Mouse (Mus musculus) CH12.LX (cell line): ENCODE measurements around the gene Nr2e1. TPM values are rescaled to one million over a fixed set of nuclear protein-coding genes. Genes with fewer than 3 reads are reported as not detected.

Experiments used
- DNase-seq: peaks from one replicate; pipeline ENCODE4 v3.0.0-alpha.2; 2013; ENCODE audit errors: extremely low read depth
- H3K27ac ChIP-seq: 2 replicates; pipeline ENCODE4 v1.5.1; 2012; ENCODE audit warnings: low read depth, mild to moderate bottlenecking, control low read depth, moderate library complexity; ENCODE audit not compliant: insufficient read depth
- H3K27me3 ChIP-seq: replicated peaks from 2 replicates; pipeline ENCODE3; 2012; ENCODE audit warnings: inconsistent platforms
- H3K36me3 ChIP-seq, 2 experiments: replicated peaks in 1 of 2; 2 replicates each; pipeline versions ENCODE3 to v1.6.1; 2012; ENCODE audit warnings: inconsistent platforms in 1 of 2, low read length in 1 of 2, mild to moderate bottlenecking in 1 of 2, mixed read lengths in 1 of 2, moderate library complexity in 1 of 2; ENCODE audit not compliant: control insufficient read depth in 1 of 2, insufficient read depth in 1 of 2
- H3K4me1 ChIP-seq, 2 experiments: 2 replicates each; pipeline ENCODE4 v1.6.1; 2012; ENCODE audit warnings: inconsistent platforms in 1 of 2, moderate library complexity in 1 of 2; ENCODE audit not compliant: insufficient read depth in 2 of 2, control insufficient read depth in 1 of 2
- H3K4me2 ChIP-seq: 2 replicates; pipeline ENCODE4 v1.6.1; 2012; ENCODE audit warnings: low read depth, mild to moderate bottlenecking, control low read depth; ENCODE audit not compliant: poor library complexity, insufficient read depth, severe bottlenecking
- H3K4me3 ChIP-seq, 3 experiments: fragments of 150-350 bp in 1 of 3; sonication (generic) in 1 of 3; replicated peaks in 1 of 3; 2 replicates each; pipeline versions ENCODE3 to v1.5.1; 2011 to 2012; ENCODE audit warnings: low read depth in 2 of 3, low read length in 2 of 3, mild to moderate bottlenecking in 2 of 3, moderate library complexity in 2 of 3, control low read depth in 1 of 3, improper control_type of control experiment in 1 of 3, inconsistent platforms in 1 of 3, mixed read lengths in 1 of 3; ENCODE audit not compliant: poor library complexity in 1 of 3
- H3K79me2 ChIP-seq: replicated peaks from 2 replicates; pipeline ENCODE4 v1.6.1; 2012; ENCODE audit warnings: mild to moderate bottlenecking, moderate library complexity; ENCODE audit not compliant: control insufficient read depth, poor library complexity, insufficient read depth, severe bottlenecking; ENCODE audit errors: extremely low read depth
- H3K9ac ChIP-seq: 2 replicates; pipeline ENCODE4 v1.6.1; 2012; ENCODE audit warnings: low read depth, mild to moderate bottlenecking, control low read depth, moderate library complexity; ENCODE audit not compliant: insufficient read depth
- H3K9me3 ChIP-seq: replicated peaks from 2 replicates; pipeline ENCODE3; 2012; ENCODE audit warnings: low read length, inconsistent platforms, mixed read lengths
- BHLHE40 ChIP-seq: IDR thresholded peaks from 2 replicates; pipeline ENCODE4 v1.6.1; 2011; ENCODE audit warnings: mild to moderate bottlenecking, low read depth, low read length, improper control_type of control experiment
- CHD2 ChIP-seq: IDR thresholded peaks from 2 replicates; pipeline ENCODE4 v1.6.1; 2011; ENCODE audit warnings: low read length, improper control_type of control experiment
- CTCF ChIP-seq, 2 experiments: IDR thresholded peaks in 1 of 2; conservative IDR thresholded peaks in 1 of 2; 2 replicates each; pipeline ENCODE4 v1.5.1; 2011 to 2012; ENCODE audit warnings: low read depth in 2 of 2, low read length in 2 of 2, improper control_type of control experiment in 1 of 2, inconsistent platforms in 1 of 2, mild to moderate bottlenecking in 1 of 2, moderate library complexity in 1 of 2
- E2F4 ChIP-seq: IDR thresholded peaks from 2 replicates; pipeline ENCODE4 v1.6.1; 2011; ENCODE audit warnings: low read depth, low read length, improper control_type of control experiment; ENCODE audit not compliant: insufficient replicate concordance
- EP300 ChIP-seq: IDR thresholded peaks from 2 replicates; pipeline ENCODE4 v1.6.1; 2011; ENCODE audit warnings: low read length, improper control_type of control experiment
- GABPA ChIP-seq: IDR thresholded peaks from 2 replicates; pipeline ENCODE4 v1.6.1; 2012; ENCODE audit warnings: low read depth, low read length, improper control_type of control experiment, inconsistent platforms; ENCODE audit not compliant: insufficient replicate concordance
- HCFC1 ChIP-seq: IDR thresholded peaks from 2 replicates; pipeline ENCODE4 v1.6.1; 2012; ENCODE audit warnings: low read depth, mild to moderate bottlenecking, inconsistent platforms, low read length, improper control_type of control experiment
- KAT2A ChIP-seq: IDR thresholded peaks from 2 replicates; pipeline ENCODE4 v1.6.1; 2012; ENCODE audit warnings: low read length, improper control_type of control experiment, inconsistent platforms; ENCODE audit not compliant: insufficient replicate concordance
- MAX ChIP-seq: IDR thresholded peaks from 2 replicates; pipeline ENCODE4 v1.6.1; 2011; ENCODE audit warnings: low read length, improper control_type of control experiment
- MAZ ChIP-seq: IDR thresholded peaks from 2 replicates; pipeline ENCODE4 v1.6.1; 2012; ENCODE audit warnings: low read depth, mild to moderate bottlenecking, inconsistent platforms, low read length, improper control_type of control experiment, moderate library complexity
- PAX5 ChIP-seq: IDR thresholded peaks from 2 replicates; pipeline ENCODE4 v1.6.1; 2012; ENCODE audit warnings: low read length, inconsistent platforms, mixed read lengths
- POLR2A ChIP-seq: IDR thresholded peaks from 2 replicates; pipeline ENCODE4 v1.6.1; 2011; ENCODE audit warnings: low read depth, mild to moderate bottlenecking, improper control_type of control experiment, low read length
- POLR2AphosphoS2 ChIP-seq: IDR thresholded peaks from 2 replicates; pipeline ENCODE4 v1.6.1; 2011; ENCODE audit warnings: low read depth, low read length, improper control_type of control experiment
- SMC3 ChIP-seq: IDR thresholded peaks from 2 replicates; pipeline ENCODE4 v1.6.1; 2011; ENCODE audit warnings: low read depth, low read length, improper control_type of control experiment
- TBP ChIP-seq: conservative IDR thresholded peaks from 2 replicates; pipeline ENCODE4 v1.6.1; 2011; ENCODE audit warnings: low read depth, low read length, improper control_type of control experiment
- TCF12 ChIP-seq: IDR thresholded peaks from 2 replicates; pipeline ENCODE4 v1.6.1; 2014; ENCODE audit warnings: low read depth, mild to moderate bottlenecking, inconsistent platforms, low read length, improper control_type of control experiment
- USF1 ChIP-seq: IDR thresholded peaks from 2 replicates; pipeline ENCODE4 v1.6.1; 2014; ENCODE audit warnings: low read depth, mild to moderate bottlenecking, inconsistent platforms, low read length, improper control_type of control experiment
- USF2 ChIP-seq: conservative IDR thresholded peaks from 2 replicates; pipeline ENCODE4 v1.6.1; 2011; ENCODE audit warnings: low read depth, low read length, improper control_type of control experiment
- ZKSCAN1 ChIP-seq: IDR thresholded peaks from 2 replicates; pipeline ENCODE4 v1.6.1; 2012; ENCODE audit warnings: low read depth, inconsistent platforms, low read length, improper control_type of control experiment, borderline replicate concordance
- ZMIZ1 ChIP-seq: IDR thresholded peaks from 2 replicates; pipeline ENCODE4 v1.6.1; 2012; ENCODE audit warnings: low read depth, mild to moderate bottlenecking, inconsistent platforms, low read length, improper control_type of control experiment
- dilution Hi-C: fragments of 300-500 bp; cut with MboI; formaldehyde crosslinking; loops from 2 replicates; pipeline ENCODE4 v1.14.3; 2020; ENCODE audit warnings: low sequenced_read_pairs; ENCODE audit not compliant: extremely low pct_unique_long_range_greater_than_20kb, extremely low pct_ligation_motif_present
- in situ Hi-C: fragments of 300-500 bp; cut with MboI; formaldehyde crosslinking; loops from 3 replicates; pipeline ENCODE4 v1.14.3; 2019; ENCODE audit warnings: low sequenced_read_pairs, low pct_ligation_motif_present, low pct_unique_long_range_greater_than_20kb, mixed read lengths
- polyA plus RNA-seq: library from polyadenylated mRNA; unstranded; fragments of >175 nt; gene quantifications from 2 replicates; pipeline ENCODE4 v1.2.1, GENCODE M21; 2012; ENCODE audit warnings: low read depth; ENCODE audit not compliant: insufficient read length
- total RNA-seq, 2 experiments: library from RNA; depleted of rRNA; stranded (reverse); fragments of 300-350 nt in 1 of 2; fragments of >200 nt in 1 of 2; gene quantifications; 2 replicates each; pipeline ENCODE4 v1.2.3; 2012 to 2014

The Nr2e1 gene
- total and polyA plus RNA-seq, 3 experiments, result not detected

DNA sequence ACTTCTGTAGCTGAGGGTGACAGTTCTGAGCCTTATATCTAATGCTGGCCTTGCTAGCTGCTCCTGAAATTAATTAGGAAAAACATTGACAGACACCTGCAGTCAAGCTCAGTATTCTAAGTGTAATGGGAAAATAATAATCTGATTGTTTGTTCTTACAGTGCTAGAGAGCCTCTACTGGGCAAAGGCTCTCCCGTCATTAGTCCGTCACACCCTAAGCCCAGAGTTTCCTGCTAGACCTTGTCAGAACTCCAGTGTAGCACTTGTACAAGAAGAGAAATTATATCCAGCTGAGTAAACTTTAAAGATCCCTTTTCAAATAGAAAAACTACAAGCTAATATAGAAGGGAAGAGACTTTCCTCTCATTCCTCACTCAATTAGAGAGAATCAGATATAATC lies 60.5 kb downstream of the Nr2e1 start (continued):
- TF ChIP-seq GABPA, result no peak
- no peak for TF ChIP-seq TCF12
- no peak for TF ChIP-seq KAT2A
- TF ChIP-seq, all 38 proteins: peak for 0

DNA sequence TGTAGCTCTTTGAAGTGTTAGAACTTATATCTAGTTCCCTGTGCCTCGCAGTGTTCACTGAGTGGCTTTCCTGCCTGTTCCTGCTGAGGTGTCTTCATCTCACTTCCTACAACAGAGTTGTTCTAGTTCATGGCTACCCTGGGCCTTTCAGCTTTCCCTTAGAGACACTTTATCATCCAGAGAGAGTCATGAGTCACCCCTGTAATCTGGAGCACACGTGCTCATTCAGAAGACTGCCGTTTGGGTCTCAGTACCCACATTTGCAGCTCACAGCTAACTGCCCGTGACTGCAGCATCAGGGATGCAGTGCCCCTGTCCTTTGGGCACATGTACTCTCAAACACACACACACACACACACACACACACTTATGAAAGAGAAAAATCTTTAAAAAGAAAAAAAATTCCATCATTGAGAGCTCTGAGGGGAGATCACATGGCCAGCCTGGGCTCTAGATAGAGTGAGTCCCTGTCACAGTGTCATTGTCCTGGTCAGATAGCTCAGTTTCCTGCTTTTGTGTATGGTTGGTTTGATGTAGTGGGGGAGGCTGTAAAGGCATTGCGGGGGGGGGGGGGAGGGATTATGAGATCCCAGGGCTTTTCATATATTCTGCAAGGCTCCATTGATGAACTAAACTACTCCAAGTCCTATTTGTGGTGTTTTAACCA lies 62.0 kb downstream of the Nr2e1 start:
- H3K4me1 ChIP-seq, result no peaks in the 10 kb centered on the region; a peak in 1 of 4 replicates
- no peak overlapping the region for H3K4me2 ChIP-seq
- TF ChIP-seq SMC3 (no peak), PAX5 (no peak), ZMIZ1 (no peak), TCF12 (no peak), POLR2A (no peak), CTCF (conservative IDR thresholded peaks at IDR 0.05 in 1 of 2, IDR thresholded peaks at IDR 0.05 in 1 of 2; ENCODE audit: low read depth in 2 of 2, low read length in 2 of 2) (no peak), HCFC1 (no peak), ZKSCAN1 (no peak), USF1 (no peak), MAZ (no peak), MAX (no peak), CHD2 (no peak)
- no peak overlapping the region for H3K4me3 ChIP-seq
- no peaks in the 10 kb centered on the region for H3K27me3 ChIP-seq
- H3K27ac ChIP-seq, result no peak overlapping the region
- no peak for DNase-seq
- in situ Hi-C loops (no loop called here), dilution Hi-C loops (no loop called here)
- H3K79me2 ChIP-seq, result peaks cover 18% of the 10 kb centered on the region
- no peaks in the 10 kb centered on the region for H3K9me3 ChIP-seq
- peaks cover 11 to 58% of the 10 kb centered on the region in 2 experiments for H3K36me3 ChIP-seq
- H3K9ac ChIP-seq, result no peak overlapping the region

DNA sequence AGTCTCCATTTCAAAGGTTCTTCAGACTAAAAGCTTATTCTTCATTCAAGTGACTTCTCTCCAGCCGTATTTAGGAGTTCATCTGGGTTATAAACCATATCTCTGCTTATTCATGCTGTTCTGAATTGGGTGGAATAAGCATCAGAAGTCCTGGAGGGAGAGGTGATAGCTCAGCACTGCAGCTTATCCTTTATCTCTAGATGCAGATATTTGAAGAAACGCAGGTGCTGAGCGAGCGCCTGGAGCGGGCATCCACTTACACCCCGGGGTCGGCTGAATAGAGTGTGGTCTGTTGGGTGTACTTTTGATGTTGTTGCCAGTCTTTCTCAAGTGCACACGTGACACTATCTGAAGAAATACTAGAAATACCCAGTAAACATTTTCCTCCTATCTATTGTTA lies 65.1 kb downstream of the Nr2e1 start:
- Histone ChIP-seq H3K9me3 (no peaks in the 10 kb centered on the region), H3K4me3 (no peak overlapping the region), H3K27ac (no peak overlapping the region), H3K9ac (no peak overlapping the region), H3K27me3 (no peaks in the 10 kb centered on the region), H3K4me1 (no peaks in the 10 kb centered on the region; a peak in 1 of 4 replicates), H3K79me2 (peaks cover 30% of the 10 kb centered on the region), H3K4me2 (no peak overlapping the region), H3K36me3 (peaks cover 2 to 52% of the 10 kb centered on the region in 2 experiments)
- dilution Hi-C loops (no loop called here), in situ Hi-C loops (no loop called here)
- no peak for TF ChIP-seq BHLHE40
- no peak for TF ChIP-seq USF2
- no peak for TF ChIP-seq POLR2AphosphoS2
- TF ChIP-seq CTCF (conservative IDR thresholded peaks at IDR 0.05 in 1 of 2, IDR thresholded peaks at IDR 0.05 in 1 of 2; ENCODE audit: low read depth in 2 of 2, low read length in 2 of 2), result no peak
- TF ChIP-seq KAT2A, result no peak
- TF ChIP-seq MAX, result no peak
- no peak for TF ChIP-seq E2F4
- TF ChIP-seq TBP, result no peak
- no peak for TF ChIP-seq EP300
- DNase-seq, result no peak
